Mouse (Mus musculus): ENCODE measurements around the gene Ankrd9.
A peak's percentile ranks its signal among the peaks of the same experiment; 100 is the strongest.

Gene Ankrd9

GRCm38 (mm10) chr12:110961973-110962372 is 16.9 kb downstream of the Ankrd9 start:
- DNase-seq (ENCODE audit: low spot score in 2 of 2): no peak

DNA sequence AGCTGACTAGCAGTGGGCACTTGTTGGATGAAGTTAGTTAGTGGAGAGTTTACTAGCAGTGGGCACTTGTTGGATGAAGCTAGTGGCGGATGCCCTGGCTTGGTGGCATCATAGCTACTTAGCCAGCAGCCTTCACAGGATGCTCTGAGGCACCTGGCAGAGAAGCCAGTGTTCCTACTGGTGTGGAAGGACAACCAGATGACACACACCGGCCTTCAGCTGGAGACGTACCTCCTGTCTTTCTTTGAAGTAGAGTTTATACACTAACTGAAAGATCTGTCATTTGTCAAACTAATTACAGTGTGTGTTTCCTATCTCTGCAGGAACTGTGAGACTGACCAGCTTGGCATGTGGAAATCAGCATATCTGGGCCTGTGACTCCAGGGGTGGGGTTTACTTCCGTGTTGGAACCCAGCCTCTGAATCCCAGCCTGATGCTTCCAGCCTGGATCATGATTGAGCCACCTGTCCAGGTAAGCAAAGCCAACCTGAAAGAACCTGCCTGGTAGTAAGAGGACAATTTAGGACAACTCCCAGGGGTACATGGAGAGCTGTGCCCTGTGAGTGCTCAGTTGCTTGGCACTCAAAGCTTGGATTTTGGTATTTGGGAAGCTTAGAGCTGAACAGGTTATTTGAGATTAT is 24.4 kb downstream of the Ankrd9 start:
- DNase-seq (ENCODE audit: low spot score in 2 of 2): no peak

DNA sequence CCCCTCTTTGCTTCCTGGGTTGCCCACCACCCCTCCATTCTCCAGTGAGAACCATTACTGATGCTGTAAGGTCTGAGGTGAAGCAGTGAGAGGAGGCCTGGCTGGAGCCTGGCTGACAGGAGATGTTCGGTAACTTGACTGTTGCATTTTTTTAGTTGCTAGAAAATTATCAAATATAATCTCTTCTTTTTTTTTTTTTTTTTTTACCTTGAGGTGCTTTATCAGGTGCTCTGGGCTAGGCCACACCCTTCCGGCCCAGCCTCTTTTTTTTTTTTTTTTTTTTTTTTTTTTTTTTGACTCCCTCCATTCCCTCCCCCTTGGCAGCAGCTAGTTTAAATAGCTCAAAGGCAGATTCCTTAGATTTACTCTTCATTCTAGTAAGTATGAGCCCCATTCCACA is 24.9 kb downstream of the Ankrd9 start:
- no peak for DNase-seq (ENCODE audit: low spot score in 2 of 2)

DNA sequence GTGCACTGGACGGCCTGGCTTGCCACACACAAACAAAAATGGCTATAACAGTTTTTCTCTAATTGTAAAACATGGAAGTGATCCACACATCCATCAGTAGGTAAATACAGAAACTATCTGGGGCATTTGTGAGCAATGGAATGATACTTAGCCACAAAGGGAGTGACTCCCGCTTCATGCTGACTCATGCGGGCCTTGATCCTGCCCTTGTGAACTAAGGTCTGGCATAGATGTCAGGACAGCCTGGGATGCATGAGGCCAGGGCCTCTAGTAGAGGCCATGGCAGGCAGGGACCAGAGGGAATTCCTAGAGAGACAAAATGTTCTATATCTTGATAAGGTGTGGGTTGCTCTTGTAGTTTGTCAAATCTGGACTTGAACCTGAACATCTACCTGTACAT is 25.4 kb downstream of the Ankrd9 start:
- no peak for DNase-seq (ENCODE audit: low spot score in 2 of 2)

DNA sequence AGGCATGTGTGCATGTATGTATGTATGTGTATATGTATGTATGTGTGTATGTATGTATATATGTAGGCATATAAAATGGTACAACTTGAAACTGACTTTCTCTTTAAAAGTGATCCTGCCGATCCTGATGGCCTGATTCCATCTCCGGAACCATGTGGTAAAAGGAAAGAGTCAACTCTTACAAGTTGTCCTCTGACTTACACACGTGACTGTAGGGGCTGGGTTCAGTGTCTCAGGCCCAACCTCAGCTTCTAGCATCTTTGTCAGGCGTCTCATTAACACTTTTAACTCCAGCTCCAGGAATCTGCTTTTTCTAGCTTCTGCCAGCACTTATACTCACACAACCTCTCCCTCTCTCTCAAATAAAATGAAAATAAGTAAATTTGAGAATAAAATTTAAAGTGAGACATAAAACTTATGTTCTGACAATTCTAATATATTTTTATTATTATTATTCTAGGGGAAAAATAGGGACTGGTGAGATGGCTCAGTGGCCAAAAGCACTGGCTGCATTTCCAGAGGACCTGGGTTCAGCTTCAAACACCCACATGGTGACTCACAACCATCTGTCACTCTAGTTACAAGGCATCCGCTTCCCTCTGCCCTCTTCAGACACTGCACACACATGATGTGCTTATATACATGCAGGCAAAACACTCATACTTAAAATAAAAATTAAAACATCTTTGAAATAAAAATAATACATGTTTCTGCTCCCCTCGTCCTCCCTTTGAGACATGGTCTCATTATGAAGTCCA is 26.0 kb downstream of the Ankrd9 start:
- DNase-seq (ENCODE audit: low spot score in 2 of 2): no peak

GRCm38 (mm10) chr12:110951236-110951635 is 27.6 kb downstream of the Ankrd9 start:
- peak in 1 of 2 experiments; percentile 45 for DNase-seq (ENCODE audit: low spot score in 2 of 2)

- DNase-seq (ENCODE audit: low spot score in 2 of 2): no peak
Observed at GRCm38 (mm10) chr12:110950151-110950550, 28.7 kb downstream of the Ankrd9 start.

- no peak for DNase-seq (ENCODE audit: low spot score in 2 of 2)
Observed at GRCm38 (mm10) chr12:110949410-110949809, 29.4 kb downstream of the Ankrd9 start.

GRCm38 (mm10) chr12:110948910-110949201 is 30.0 kb downstream of the Ankrd9 start:
- no peak for DNase-seq (ENCODE audit: low spot score in 2 of 2)

DNA sequence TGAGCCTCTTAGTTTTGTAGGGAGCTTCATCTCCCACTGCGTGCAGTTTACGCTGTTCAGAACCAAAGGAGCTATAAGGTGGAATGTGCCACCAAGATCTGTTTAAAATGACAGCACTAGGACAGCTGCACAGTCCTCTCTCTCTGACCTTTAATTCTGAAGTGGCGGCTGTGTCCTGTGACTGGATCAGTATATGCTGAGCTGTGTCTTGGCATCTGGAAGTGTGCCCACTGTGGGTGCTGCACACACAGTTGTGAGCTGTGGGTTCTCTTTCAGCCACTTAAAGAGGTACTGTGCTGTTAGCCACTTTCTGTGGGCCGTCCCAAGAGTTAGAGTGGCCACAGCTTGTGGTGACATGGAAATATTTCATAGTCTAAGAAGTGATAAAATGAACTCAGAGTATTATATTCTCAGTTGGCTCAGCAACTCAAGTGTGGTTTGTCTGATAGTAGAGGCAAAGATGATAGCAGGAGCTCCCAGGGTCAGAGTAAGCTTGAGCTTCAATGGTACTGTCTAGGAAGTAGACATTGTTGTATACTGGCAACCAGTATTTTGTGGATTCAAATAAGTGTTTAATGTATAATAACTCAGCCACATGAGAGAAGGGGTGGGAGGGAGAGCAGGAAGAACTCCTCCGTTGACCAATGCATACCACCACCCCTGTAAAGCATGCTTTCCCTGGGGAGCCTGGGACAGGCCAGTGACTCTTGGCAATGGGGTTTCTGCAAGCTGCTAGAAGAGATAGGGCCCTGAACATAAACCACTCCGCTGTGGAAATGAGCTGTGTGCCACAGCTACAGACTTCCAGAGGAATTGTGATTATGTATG is 30.5 kb downstream of the Ankrd9 start:
- DNase-seq (ENCODE audit: low spot score in 2 of 2): no peak

DNA sequence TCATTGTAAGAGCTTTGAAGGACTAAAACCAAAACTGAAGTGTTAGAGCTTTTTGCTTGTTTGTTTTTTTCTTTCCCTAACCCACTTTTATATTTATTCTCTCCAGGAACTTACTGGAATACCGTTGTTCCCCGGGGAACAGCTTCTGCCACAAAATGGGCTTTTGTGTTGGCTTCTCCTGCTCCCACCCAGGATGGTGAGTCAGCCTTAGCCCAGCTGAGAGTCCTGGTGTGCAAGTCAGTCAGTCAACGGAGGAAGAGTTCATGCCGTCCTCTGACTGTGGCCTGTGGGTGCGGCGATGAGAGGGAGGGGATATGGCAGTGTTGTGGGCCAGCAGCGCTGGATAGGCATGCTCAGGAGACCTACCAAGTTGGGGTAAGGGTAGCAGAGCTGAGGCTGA is 32.6 kb downstream of the Ankrd9 start:
- DNase-seq (ENCODE audit: low spot score in 2 of 2): no peak

DNA sequence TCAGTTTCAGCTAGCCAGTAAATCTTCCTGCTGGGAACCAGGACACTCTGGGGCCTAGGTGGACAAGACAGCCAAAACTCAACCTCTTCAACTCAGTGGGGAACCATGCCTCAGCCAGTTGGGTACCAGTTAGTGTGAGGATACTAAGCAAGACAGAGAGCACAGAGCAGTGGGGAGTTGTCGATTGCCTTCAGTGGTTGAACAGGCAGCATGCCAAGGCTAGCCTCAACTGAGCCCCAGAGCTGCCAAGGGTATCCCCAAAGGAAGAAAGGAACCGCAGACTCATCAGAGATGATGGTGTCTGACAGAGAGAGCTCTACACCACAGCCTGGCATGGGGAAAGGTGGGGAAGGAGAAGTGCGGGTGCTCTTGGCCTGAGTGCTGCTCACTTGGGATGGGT is 38.0 kb downstream of the Ankrd9 start:
- DNase-seq (ENCODE audit: low spot score in 2 of 2): no peak

DNA sequence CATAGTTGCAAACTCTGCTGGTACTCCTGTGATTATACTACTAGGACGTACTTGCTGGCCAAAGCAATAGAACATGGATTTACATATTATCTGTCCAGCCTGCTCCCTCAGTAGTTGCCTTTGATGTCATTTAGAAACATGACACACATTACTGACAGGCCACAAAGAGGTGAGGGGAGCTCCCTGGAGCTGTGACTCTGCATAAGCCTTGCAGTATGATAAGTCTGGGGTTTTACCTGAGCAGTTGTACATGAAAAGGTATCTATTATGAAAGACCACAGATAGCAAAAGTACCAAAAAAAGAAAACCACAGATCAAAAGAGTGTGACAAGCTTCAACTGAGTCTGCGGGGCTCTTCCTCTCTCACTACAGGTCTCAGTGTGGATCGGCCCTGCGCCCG is 39.5 kb downstream of the Ankrd9 start:
- no peak for DNase-seq (ENCODE audit: low spot score in 2 of 2)

- DNase-seq (ENCODE audit: low spot score in 2 of 2): no peak
Observed at GRCm38 (mm10) chr12:110937496-110937895, 41.3 kb downstream of the Ankrd9 start.

DNA sequence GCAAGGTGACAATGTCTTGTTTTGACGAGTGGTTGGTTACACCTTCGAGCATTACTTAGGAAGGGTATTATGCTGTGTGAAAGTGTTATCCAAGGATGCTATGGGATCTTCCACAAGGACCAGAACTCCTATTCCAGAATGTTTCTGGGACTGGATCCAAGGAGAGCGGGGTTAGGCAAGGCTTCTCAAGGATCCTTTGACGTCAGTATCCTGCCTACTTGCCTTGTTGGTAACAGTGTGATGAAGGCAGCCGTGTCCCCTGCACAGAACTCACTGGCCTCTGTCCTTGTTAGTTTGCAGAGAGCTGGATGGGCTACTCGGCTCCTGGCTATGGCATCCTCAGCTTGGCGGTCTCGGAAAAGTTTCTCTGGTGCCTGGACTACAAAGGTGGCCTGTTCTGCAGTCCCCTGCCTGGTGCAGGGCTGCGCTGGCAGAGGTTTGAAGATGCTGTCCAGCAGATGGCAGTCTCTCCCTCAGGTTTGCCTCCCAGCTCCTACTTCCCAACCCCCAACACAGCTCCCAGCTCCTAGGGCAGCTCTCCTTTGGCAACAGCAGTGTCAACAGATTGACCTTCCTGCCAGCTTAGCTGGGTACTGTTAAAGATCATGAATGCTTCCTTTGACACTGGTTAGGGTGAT is 42.7 kb downstream of the Ankrd9 start:
- peak; percentile 79 to 88 for DNase-seq (ENCODE audit: low spot score in 2 of 2)

DNA sequence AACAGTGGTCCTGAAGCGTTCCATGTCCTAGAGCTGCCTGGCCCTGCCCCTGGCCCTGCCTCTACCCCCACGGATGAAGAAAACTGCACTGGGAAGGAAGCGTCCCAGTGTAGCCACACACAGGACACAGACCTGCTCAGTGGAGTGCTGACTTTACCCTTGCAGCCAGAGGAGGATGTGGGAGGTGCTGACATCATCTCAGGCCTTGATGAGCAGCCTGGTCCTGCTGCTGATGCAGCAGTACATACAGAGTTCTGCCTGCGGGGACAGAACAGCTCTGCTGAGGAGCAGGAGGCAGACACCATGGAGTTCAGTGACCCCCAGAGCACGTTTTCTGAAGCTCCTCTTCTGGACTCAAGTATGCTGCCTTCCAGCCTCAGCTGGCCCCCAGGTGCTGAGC is 46.0 kb downstream of the Ankrd9 start:
- DNase-seq (ENCODE audit: low spot score in 2 of 2): no peak
